8 mouse cellular contexts compared by ENCODE assay signal in the genomic region with DNA sequence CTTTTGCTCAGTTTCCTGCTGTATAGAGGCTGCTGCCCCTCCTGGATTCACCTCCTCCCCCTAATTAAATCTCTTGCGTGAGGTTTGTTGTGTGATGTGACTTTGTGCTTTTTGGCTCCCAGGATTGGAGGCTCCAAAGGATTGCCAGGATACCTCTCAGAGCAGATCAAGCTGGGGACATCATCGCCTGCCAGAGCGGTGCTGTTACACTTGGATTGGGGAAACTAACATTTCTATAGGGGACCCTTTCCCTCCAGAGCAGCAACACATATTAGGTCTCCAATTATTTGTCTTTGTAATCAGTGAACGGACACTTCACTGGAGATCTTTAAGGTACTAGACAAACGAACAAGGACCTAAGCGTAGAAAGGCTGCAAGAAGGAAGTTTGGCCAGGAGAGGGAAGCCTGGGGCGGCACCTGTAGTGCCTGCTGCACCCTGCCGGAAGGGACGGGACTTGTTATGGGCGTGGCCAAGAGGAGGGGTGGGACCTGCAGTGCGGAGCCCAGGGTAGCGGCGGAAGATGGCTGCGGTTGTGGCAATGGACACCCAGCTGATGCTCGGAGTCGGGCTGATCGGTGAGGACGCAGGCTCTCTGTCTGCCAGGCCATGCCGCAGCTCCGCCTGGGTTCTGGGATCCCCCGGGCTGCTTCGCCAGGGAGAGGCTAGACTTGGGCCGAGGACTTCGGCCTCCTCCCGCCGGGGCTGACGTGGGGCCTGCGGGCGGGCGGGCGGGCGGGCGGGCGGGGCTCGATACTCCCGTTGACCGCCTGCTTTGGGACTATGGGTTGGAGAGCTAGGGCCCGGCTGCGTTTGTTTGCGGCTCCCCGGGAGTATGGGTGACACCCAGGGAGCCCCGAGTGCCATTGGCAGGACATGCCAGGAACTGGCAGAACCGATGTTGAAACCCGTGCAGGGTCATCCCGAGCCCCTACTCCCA. TPM values are rescaled to one million over a fixed set of nuclear protein-coding genes. Genes with fewer than 3 reads are reported as not detected.
DNase-seq lines count a peak whose midpoint lies in the region; ATAC-seq and TF ChIP-seq lines count a peak whose summit lies in the region.

A gene (plus strand): TSS at position 488 of the 938 bp plus-strand sequence.

- DNase-seq in 3T3-L1 (ENCODE audit: low read depth, low spot score) = peak; percentile 98
- peak; percentile 75 to 87 for DNase-seq in adrenal gland, postnatal 4 days (ENCODE audit: low spot score in 2 of 2)
- peak; percentile 97 for DNase-seq in embryonic facial prominence, embryonic 14.5 days (ENCODE audit: low spot score)
- DNase-seq in heart, adult 2 months = peak; percentile 92 to 94
- DNase-seq in kidney, adult 8-10 months = peak; percentile 92
- DNase-seq in spleen, postnatal 10 days (ENCODE audit: low spot score in 2 of 2) = peak; percentile 91 to 97

- H3K9me3 ChIP-seq in embryonic facial prominence, embryonic 14.5 days (ENCODE audit: control insufficient read depth, low read length) = no peaks in the 10 kb centered on the region
- no peaks in the 10 kb centered on the region for H3K9me3 ChIP-seq in limb, embryonic 13.5 days
- H3K9me3 ChIP-seq in midbrain, embryonic 16.5 days (replicated peaks; ENCODE audit: control insufficient read depth, low read length, poor library complexity, severe bottlenecking) = no peaks in the 10 kb centered on the region

- no peaks in the 10 kb centered on the region for H3K27me3 ChIP-seq in embryonic facial prominence, embryonic 14.5 days (replicated peaks; ENCODE audit: control insufficient read depth, insufficient read depth, low read length)
- H3K27me3 ChIP-seq in heart, adult 2 months (ENCODE audit: control insufficient read depth, insufficient read depth, low read length) = no peaks in the 10 kb centered on the region
- H3K27me3 ChIP-seq in limb, embryonic 13.5 days = no peaks in the 10 kb centered on the region
- H3K27me3 ChIP-seq in midbrain, embryonic 16.5 days (ENCODE audit: control insufficient read depth, insufficient read depth, low read depth, low read length) = no peaks in the 10 kb centered on the region

- TF ChIP-seq CTCF in heart, adult 2 months (IDR thresholded peaks at IDR 0.05) = peak; percentile 87

- 4% methylated on average over 23 of the region's 45 CpGs for WGBS in embryonic facial prominence, embryonic 14.5 days
- 2% methylated on average over 45 of the region's 45 CpGs for WGBS in heart, adult 2 months
- WGBS in limb, embryonic 13.5 days = 2% methylated on average over 45 of the region's 45 CpGs
- WGBS in midbrain, embryonic 16.5 days = 2% methylated on average over 29 of the region's 45 CpGs

- no peaks in the 10 kb centered on the region for H3K79me2 ChIP-seq in heart, adult 2 months (replicated peaks; ENCODE audit: control insufficient read depth, insufficient read depth, low read length)

- H3K4me2 ChIP-seq in embryonic facial prominence, embryonic 14.5 days (ENCODE audit: low read depth, low read length) = peak within 1 kb of the TSS; percentile 72
- peak within 1 kb of the TSS; percentile 79 for H3K4me2 ChIP-seq in limb, embryonic 13.5 days (replicated peaks)
- H3K4me2 ChIP-seq in midbrain, embryonic 16.5 days (ENCODE audit: low read length) = peak within 1 kb of the TSS; percentile 67

- 0 out of 2 replicates have a peak, but pooled peaks cover 9% of the 10 kb centered on the region for H3K4me1 ChIP-seq in embryonic facial prominence, embryonic 14.5 days (ENCODE audit: control insufficient read depth, insufficient read depth, low read length)
- peaks cover 2% of the 10 kb centered on the region for H3K4me1 ChIP-seq in heart, adult 2 months (ENCODE audit: control insufficient read depth, insufficient read depth, low read length)
- peaks cover 10% of the 10 kb centered on the region for H3K4me1 ChIP-seq in limb, embryonic 13.5 days
- peaks cover 9% of the 10 kb centered on the region for H3K4me1 ChIP-seq in midbrain, embryonic 16.5 days (ENCODE audit: control insufficient read depth, insufficient read depth, low read length)

- peak; percentile 100 for ATAC-seq in embryonic facial prominence, embryonic 14.5 days (ENCODE audit: low read depth)
- peak; percentile 100 for ATAC-seq in limb, embryonic 13.5 days (ENCODE audit: low FRiP score, low read depth)
- ATAC-seq in midbrain, embryonic 16.5 days = peak; percentile 100

- peaks cover 13% of the 10 kb centered on the region for H3K36me3 ChIP-seq in embryonic facial prominence, embryonic 14.5 days (ENCODE audit: control insufficient read depth, insufficient read depth, low read length)
- peaks cover 5% of the 10 kb centered on the region; the same call in 1 of the 2 replicates for H3K36me3 ChIP-seq in heart, adult 2 months (ENCODE audit: control insufficient read depth, insufficient read depth, low read length)
- peaks cover 12% of the 10 kb centered on the region for H3K36me3 ChIP-seq in limb, embryonic 13.5 days
- peaks cover 5% of the 10 kb centered on the region; the same call in 1 of the 2 replicates for H3K36me3 ChIP-seq in midbrain, embryonic 16.5 days (ENCODE audit: control insufficient read depth, insufficient read depth, low read length)

- intact Hi-C loops in heart, adult 2 months (cut with DNase I) = loop anchor here (1.0 kb wide), 1 partner anchor 20 kb away; no protein-coding TSS in a partner anchor

- TF ChIP-seq POLR2A in heart, adult 2 months (IDR thresholded peaks at IDR 0.05; ENCODE audit: insufficient read depth, low read depth, low read length) = peak; percentile 92

- TF ChIP-seq EP300 in heart, adult 2 months (IDR thresholded peaks at IDR 0.05; ENCODE audit: insufficient read depth, low read depth, low read length) = peak; percentile 71; the same call in 1 of the 2 replicates

- peak within 1 kb of the TSS; percentile 84 for H3K9ac ChIP-seq in embryonic facial prominence, embryonic 14.5 days (ENCODE audit: low read depth, low read length)
- H3K9ac ChIP-seq in heart, adult 2 months (ENCODE audit: low read depth, low read length) = peak within 1 kb of the TSS; percentile 82
- peak within 1 kb of the TSS; percentile 80 for H3K9ac ChIP-seq in limb, embryonic 13.5 days
- H3K9ac ChIP-seq in midbrain, embryonic 16.5 days (ENCODE audit: low read depth, low read length) = peak within 1 kb of the TSS; percentile 80

- peak within 1 kb of the TSS; percentile 75 for H3K4me3 ChIP-seq in embryonic facial prominence, embryonic 14.5 days (ENCODE audit: low read depth, low read length)
- H3K4me3 ChIP-seq in heart, adult 2 months = peak within 1 kb of the TSS; percentile 95
- H3K4me3 ChIP-seq in limb, embryonic 13.5 days = peak within 1 kb of the TSS; percentile 69
- H3K4me3 ChIP-seq in midbrain, embryonic 16.5 days (ENCODE audit: low read depth, low read length) = peak within 1 kb of the TSS; percentile 63

- peak within 1 kb of the TSS; percentile 61; the same call in 1 of the 2 replicates for H3K27ac ChIP-seq in embryonic facial prominence, embryonic 14.5 days (replicated peaks; ENCODE audit: low read depth, low read length)
- peak within 1 kb of the TSS; percentile 86 for H3K27ac ChIP-seq in heart, adult 2 months
- 0 out of 2 replicates have a peak within 1 kb of the TSS, but pooled peaks have one; percentile 15 for H3K27ac ChIP-seq in limb, embryonic 13.5 days
- H3K27ac ChIP-seq in midbrain, embryonic 16.5 days (ENCODE audit: low read length) = peak within 1 kb of the TSS; percentile 77

RNA-seq across cellular contexts. Expression of the gene that starts here (rescaled TPM):
- 10 to 100 TPM; 32.9 to 34.7 TPM for total RNA-seq in adrenal gland, postnatal 4 days (2021)
- 40.8 and 46.8 TPM in 2 replicates for polyA plus RNA-seq in embryonic facial prominence, embryonic 14.5 days (2014; fragmentation: Nextera tagmentation; extraction: Ambion mirVana)
- total RNA-seq in heart, adult 2 months (2021) = 10 to 100 TPM; 17.4 to 18.9 TPM
- polyA plus RNA-seq in heart, adult 2 months (2012; rRNA removed) = 8.7 and 15.6 TPM in 2 replicates
- 38.1 and 42.7 TPM in 2 replicates for polyA plus RNA-seq in limb, embryonic 13.5 days (2015; fragmentation: Nextera tagmentation; extraction: Ambion mirVana)
- polyA plus RNA-seq in midbrain, embryonic 16.5 days (2015; fragmentation: Nextera tagmentation; extraction: Ambion mirVana) = 40.2 and 42.4 TPM in 2 replicates

Comparison
In these comparisons a context has a peak if more than half of its experiments do, and no peak if none do; other contexts are left out.
1. Peak in every context shown above with its lines: DNase-seq, ATAC-seq, H3K4me3 ChIP-seq and H3K27ac ChIP-seq.
2. H3K27ac ChIP-seq: peak in every context shown above with its lines; median percentile 86 in heart, adult 2 months; 77 in midbrain, embryonic 16.5 days; 61 in embryonic facial prominence, embryonic 14.5 days; 15 in limb, embryonic 13.5 days.